Mouse (Mus musculus) cortical plate, adult 2 months (tissue): ENCODE measurements around the gene Dusp27. TPM values are rescaled to one million over a fixed set of nuclear protein-coding genes. Genes with fewer than 3 reads are reported as not detected.
A peak's percentile ranks its signal among the peaks of the same experiment; 100 is the strongest.

Experiments used
- H3K27ac ChIP-seq: fragments of 200-500 bp; 2 replicates; pipeline ENCODE4 v1.5.1; 2012; ENCODE audit warnings: low read length, control low read depth, inconsistent platforms; ENCODE audit not compliant: insufficient read depth
- H3K4me1 ChIP-seq: fragments of 200-500 bp; 2 replicates; pipeline ENCODE4 v1.6.1; 2011; ENCODE audit warnings: low read length; ENCODE audit not compliant: control insufficient read depth, insufficient read depth
- H3K4me3 ChIP-seq: fragments of 200-500 bp; 2 replicates; pipeline ENCODE4 v1.5.1; 2011; ENCODE audit warnings: mild to moderate bottlenecking, low read length, control low read depth; ENCODE audit not compliant: insufficient read depth
- CTCF ChIP-seq: fragments of 200-500 bp; IDR thresholded peaks from 2 replicates; pipeline ENCODE4 v1.5.1; 2011; ENCODE audit warnings: mild to moderate bottlenecking, control low read depth, low read length; ENCODE audit not compliant: insufficient read depth; ENCODE audit errors: extremely low read depth
- POLR2A ChIP-seq: fragments of 200-500 bp; IDR thresholded peaks from 2 replicates; pipeline ENCODE4 v1.6.1; 2011; ENCODE audit warnings: mild to moderate bottlenecking, low read length, control low read depth; ENCODE audit not compliant: insufficient read depth; ENCODE audit errors: extremely low read depth
- polyA plus RNA-seq: library from polyadenylated mRNA; depleted of rRNA; stranded (reverse); fragments of >200 nt; gene quantifications from 2 replicates; pipeline ENCODE4 v1.2.3, GENCODE M21; 2012; rRNA removed

Dusp27 gene
- 0.21 and 0.25 TPM in 2 replicates for polyA plus RNA-seq

DNA sequence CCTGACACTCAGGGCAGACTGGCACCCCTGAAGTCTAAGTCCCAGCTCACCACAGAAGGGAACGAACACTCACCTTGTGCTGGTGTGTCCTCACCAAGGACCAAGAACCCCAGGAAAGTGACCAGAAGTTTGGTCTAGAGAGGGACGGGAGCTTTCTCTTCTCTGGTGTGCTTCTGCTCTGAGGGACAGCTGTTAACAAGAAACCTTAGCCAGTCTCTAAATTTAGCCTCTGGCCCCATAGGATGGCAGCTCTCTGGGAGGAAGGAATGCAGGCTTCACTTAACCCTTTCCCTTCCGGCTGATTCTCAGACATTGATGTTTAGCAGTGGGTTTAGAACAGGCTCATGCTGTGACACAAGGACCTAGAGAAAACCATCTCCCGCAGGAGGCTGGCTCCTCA is at the start of gene Dusp27:
Gene Dusp27 (minus strand): TSS at position 204 of the 400 bp plus-strand sequence.
- TF ChIP-seq CTCF: no peak
- Histone ChIP-seq H3K4me3 (no peak within 1 kb of the TSS), H3K27ac (no peak within 1 kb of the TSS), H3K4me1 (no peaks in the 10 kb centered on the region)

DNA sequence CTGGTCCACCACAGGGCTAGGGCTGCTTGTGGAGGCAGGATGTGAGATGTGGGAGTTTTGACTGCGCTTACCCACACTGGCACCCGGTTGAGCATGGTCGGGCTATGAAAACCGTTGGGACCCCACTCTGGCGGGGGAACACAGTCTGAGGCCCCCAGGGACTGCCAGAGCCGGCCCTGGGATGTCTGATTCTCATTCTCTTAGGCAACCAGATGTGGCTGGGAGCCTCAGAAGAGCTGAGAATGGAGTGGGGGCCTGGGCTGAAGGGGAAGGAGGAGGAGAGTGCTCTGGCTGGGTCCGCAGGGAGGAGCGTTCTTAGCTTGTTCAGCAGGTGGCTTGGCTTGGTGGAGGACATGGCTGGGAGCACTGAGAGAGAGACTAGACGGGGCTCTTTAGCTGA is 45.9 kb upstream of the Dusp27 start:
- H3K27ac ChIP-seq: no peak overlapping the region
- no peaks in the 10 kb centered on the region for H3K4me1 ChIP-seq
- H3K4me3 ChIP-seq: no peak overlapping the region
- TF ChIP-seq POLR2A (no peak), CTCF (no peak)

DNA sequence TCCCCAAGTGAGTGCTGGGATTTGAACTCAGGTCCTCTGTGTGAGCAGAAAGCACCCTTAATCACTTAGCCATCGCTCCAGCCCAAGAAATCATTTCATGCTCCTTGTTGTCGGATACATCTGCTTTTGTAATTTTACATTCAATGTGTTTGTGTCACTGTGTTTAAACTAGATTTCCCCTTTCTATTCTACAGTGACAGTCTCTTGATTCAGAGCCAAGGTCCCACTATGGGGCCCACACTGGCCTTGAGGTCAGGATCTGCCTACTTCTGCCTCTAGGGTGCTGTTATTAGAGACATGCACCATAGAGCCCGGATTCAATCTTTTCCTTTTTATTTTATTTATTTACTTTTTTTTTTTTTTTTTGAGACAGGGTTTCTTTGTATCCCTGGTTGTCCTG is 45.3 kb upstream of the Dusp27 start:
- Histone ChIP-seq H3K4me3 (no peak overlapping the region), H3K4me1 (no peaks in the 10 kb centered on the region), H3K27ac (no peak overlapping the region)
- TF ChIP-seq POLR2A: no peak
- no peak for TF ChIP-seq CTCF

DNA sequence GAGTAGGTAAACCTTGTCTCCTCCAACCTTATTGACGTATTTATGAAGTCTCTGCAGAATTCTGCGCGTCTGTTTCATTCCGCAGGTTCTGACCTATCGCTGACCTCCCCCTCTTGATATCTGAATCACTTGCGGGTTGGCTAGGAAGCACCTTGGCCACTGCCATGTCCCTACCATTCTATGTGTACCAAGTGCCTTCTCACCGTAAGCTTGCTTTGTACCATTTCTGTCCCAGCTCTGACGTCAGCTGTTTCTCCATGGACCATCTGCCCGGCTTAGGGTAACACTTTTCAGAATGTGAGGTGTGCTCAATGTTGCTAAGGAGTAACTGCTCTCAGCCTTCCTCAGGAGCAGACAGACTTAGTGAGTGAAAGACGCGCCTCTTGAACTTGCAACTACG is 43.1 kb upstream of the Dusp27 start:
- H3K4me1 ChIP-seq: no peaks in the 10 kb centered on the region
- H3K4me3 ChIP-seq: no peak overlapping the region
- no peak overlapping the region for H3K27ac ChIP-seq
- TF ChIP-seq CTCF: no peak
- no peak for TF ChIP-seq POLR2A

DNA sequence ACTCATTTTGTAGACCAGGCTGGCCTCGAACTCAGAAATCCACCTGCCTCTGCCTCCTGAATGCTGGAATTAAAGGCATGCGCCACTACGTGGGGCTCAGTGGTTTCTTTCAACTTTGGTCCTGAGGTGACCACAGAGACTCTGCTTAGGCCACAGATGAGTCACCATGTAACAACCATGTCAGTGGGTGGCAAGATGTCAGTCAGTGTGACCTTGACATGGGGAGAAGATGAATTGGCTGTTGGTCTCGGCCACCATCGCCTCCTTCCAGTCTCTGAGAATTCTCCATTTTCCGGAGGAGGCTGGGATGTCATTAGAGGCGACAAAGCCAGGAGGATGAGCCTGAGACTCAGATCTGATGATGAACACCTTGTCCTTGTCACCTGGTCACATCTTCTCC is 42.0 kb upstream of the Dusp27 start:
- Histone ChIP-seq H3K4me1 (no peaks in the 10 kb centered on the region), H3K27ac (no peak overlapping the region), H3K4me3 (no peak overlapping the region)
- TF ChIP-seq POLR2A: no peak
- TF ChIP-seq CTCF: no peak

DNA sequence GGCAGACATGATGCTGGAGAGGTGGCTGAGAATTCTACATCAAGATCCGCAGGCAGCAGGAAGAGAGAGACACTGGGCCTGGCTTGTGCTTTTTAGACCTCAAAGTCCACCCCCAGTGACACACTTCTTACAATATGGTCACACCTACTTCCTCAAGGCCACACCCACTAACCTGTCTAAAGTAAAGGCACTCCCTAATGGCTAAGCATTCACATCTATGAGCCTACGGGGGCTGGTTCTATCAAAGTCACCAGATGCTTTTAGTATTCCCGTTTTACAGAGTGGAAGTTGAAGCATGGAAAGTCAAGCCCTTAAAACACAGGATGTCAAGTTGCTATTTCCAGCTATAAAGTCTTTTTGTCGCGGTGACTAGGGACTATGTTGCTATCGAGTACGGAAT is 40.3 kb upstream of the Dusp27 start:
- H3K4me3 ChIP-seq: no peak overlapping the region
- no peaks in the 10 kb centered on the region for H3K4me1 ChIP-seq
- no peak for TF ChIP-seq CTCF
- TF ChIP-seq POLR2A: no peak
- no peak overlapping the region for H3K27ac ChIP-seq

DNA sequence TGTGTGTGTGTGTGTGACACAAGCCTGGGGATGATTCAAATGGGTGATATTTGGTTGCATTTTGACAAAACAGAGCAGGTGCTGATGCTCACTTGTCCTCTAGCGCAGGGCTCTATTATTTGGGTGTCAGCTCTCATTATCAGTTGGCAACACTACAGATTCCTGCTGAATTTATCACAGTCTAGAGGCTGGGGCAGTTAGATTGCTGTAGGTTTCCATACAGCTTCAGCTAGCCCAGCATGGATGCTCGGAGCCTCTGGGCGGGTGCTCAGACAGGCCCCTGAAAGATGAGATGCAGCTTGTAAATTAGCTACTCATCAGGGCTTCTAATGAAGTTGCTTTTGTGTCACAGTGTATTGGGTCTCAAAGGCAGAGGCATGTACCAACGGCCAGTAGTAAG is 39.7 kb upstream of the Dusp27 start:
- Histone ChIP-seq H3K4me1 (no peaks in the 10 kb centered on the region), H3K4me3 (no peak overlapping the region), H3K27ac (no peak overlapping the region)
- TF ChIP-seq POLR2A: no peak
- no peak for TF ChIP-seq CTCF

DNA sequence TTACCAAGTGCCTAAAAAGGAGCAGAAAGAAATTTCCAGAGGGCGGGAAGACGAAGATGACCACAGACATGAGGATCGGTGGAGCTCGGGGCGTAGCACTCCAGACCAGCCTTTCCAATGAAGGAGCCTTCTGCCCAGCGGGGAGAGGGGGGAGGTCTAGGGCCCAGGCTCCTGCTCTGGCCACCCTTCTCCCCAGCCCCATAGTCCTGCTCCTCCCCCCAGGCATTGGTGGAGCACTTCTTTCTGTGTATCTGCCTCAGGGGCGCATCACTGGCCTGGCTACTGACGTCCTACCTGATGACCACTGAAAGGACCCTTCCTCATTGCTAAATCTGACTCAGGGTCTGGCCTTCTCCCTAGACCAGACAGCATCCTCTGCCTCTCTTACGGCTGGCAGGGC is 37.4 kb upstream of the Dusp27 start:
- no peak overlapping the region for H3K4me3 ChIP-seq
- no peak overlapping the region for H3K27ac ChIP-seq
- TF ChIP-seq CTCF: no peak
- no peak for TF ChIP-seq POLR2A
- H3K4me1 ChIP-seq: no peaks in the 10 kb centered on the region

DNA sequence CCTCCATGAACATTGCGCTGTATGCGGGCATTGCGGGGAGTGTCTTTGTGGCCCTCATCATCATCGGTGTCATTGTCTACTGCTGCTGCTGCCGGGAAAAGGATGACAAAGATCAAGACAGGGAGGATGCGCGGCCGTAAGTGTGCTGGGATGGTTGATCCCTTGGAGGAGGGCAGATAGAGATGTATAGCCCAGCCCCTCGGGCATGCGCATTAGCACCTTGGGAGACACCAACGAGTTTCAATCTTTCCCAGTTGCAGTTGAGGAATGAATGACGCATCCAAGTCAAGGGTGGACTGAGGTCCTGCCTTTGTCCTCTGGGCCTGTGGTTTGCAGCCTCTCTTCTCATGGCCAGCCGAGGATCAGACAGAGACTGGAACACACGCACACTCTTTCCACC is 36.9 kb upstream of the Dusp27 start:
- H3K4me1 ChIP-seq: no peaks in the 10 kb centered on the region
- H3K4me3 ChIP-seq: no peak overlapping the region
- no peak for TF ChIP-seq POLR2A
- no peak for TF ChIP-seq CTCF
- no peak overlapping the region for H3K27ac ChIP-seq

DNA sequence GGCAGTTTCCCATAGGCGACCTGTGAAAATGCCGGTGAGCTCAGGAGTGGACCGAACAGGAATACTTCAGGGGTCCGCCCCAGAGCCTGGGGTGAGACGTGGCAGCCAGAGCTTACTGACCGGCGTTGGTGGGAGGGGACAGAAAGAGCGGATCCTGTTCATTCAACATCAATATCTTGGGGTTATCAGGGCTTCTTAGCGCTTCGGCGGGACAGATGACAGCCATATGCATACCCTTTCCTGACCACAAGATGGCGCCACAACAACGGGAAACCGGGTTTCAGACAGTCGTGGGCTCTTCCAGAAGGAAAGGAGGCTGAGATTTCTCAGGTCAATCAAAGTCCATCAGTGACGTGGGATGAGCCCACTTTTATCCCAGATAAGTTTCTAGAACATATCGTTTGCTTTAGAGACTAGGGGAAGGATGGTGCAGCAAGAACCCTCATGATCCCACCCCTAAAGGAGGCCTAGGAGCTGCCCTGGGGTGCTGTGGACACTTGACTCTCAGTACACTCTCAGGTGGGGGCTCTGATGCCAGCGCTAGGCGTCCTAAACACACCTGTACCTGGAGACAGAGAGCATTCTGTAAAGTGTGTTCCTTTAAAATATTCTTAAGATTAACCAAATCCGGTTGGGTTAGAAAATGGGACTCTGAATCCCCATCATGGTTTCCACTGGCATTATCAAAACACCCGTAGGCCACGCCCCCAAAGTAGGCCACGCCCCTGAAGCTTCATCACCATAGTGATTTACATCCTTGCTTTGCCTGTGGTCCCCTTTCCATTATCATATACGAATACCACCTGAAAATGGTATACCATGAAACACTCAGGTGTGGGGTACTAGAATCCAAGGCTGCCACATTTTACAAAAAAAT is 33.1 kb upstream of the Dusp27 start:
- TF ChIP-seq CTCF (peak; percentile 97), POLR2A (no peak)
- Histone ChIP-seq H3K27ac (no peak overlapping the region), H3K4me1 (no peaks in the 10 kb centered on the region), H3K4me3 (no peak overlapping the region)
